Comparison of ENCODE assay signal across 9 mouse cellular contexts in the genomic region with DNA sequence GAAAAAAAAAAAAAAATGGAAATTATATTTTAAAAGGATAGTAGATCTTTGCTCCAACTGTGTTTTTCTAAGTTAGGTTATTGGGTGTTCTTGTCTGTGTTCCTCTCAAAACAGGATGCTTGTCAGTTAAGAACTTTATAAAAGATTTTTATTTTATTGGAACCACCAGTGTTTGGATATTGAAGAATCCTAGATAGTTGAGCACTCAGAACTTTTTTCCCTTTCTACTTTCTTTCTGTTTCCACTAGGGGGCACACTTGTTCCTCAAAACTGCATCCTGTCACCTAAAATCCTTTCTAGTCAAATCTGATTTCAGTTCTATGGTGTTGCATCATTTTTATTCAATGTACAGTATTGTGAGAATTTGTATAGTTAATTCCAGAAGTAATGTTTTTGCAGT. TPM values are rescaled to one million over a fixed set of nuclear protein-coding genes. Genes with fewer than 3 reads are reported as not detected.
DNase-seq lines count a peak whose midpoint lies in the region; ATAC-seq and TF ChIP-seq lines count a peak whose summit lies in the region.
"Had no signal": no experiment of that assay in that cellular context is flagged by ENCODE, and none has a peak within 500 bp of the region (broad histone marks: within the 10 kb centered on the region; RNA-seq: fewer than 3 reads in every experiment).

No protein-coding gene starts in this region.

- no peak for TF ChIP-seq POLR2A in brain, embryonic 14.5 days (IDR thresholded peaks at IDR 0.05; ENCODE audit: borderline replicate concordance, extremely low read depth, insufficient read depth, insufficient read length, poor library complexity, severe bottlenecking)

- H3K4me2 ChIP-seq in intestine, embryonic 16.5 days (ENCODE audit: low read depth, low read length) = no peak overlapping the region
- H3K4me2 ChIP-seq: midbrain, embryonic 15.5 days had no signal

- no peaks in the 10 kb centered on the region; the same call in 1 of the 2 replicates for H3K36me3 ChIP-seq in ES-E14 (ENCODE audit: control insufficient read depth, insufficient read depth, low read length, poor library complexity, severe bottlenecking)
- H3K36me3 ChIP-seq in intestine, embryonic 16.5 days (ENCODE audit: control insufficient read depth, insufficient read depth, low read length) = peaks cover 7% of the 10 kb centered on the region; the same call in 1 of the 2 replicates

- DNase-seq in left cerebral cortex, adult 2 months (ENCODE audit: extremely low spot score in 1 of 2, low spot score in 2 of 2) = no peak
- no peak for DNase-seq in left cerebral cortex, adult 8-10 months (ENCODE audit: low spot score in 2 of 2)
- DNase-seq in ES-E14 (ENCODE audit: low read depth, low spot score) = peak; percentile 24
- peak; percentile 45 for DNase-seq in brain, embryonic 14.5 days (ENCODE audit: low read depth)
- DNase-seq in testis, postnatal 10 days (ENCODE audit: low spot score) = no peak
- no peak for DNase-seq in neural tube, embryonic 10.5 days (ENCODE audit: extremely low spot score, low spot score)

- intact Hi-C loops in left cerebral cortex, adult 2 months (cut with DNase I) = no loop called here

- in situ Hi-C loops in ES-E14 (cut with MboI; ENCODE audit: low sequenced_read_pairs in 2 of 2, unreplicated experiment in 2 of 2) = no loop called here

- H3K4me1 ChIP-seq in ES-E14 (ENCODE audit: control insufficient read depth in 2 of 2, insufficient read depth in 2 of 2, low read length in 2 of 2, poor library complexity in 1 of 2) = no peaks in the 10 kb centered on the region
- no peaks in the 10 kb centered on the region for H3K4me1 ChIP-seq in intestine, embryonic 16.5 days (ENCODE audit: control insufficient read depth, insufficient read depth, low read length)
- H3K4me1 ChIP-seq: midbrain, embryonic 15.5 days had no signal

- TF ChIP-seq CTCF in left cerebral cortex, adult 2 months (IDR thresholded peaks at IDR 0.05) = peak; percentile 82
- no peak for TF ChIP-seq CTCF in brain, embryonic 14.5 days (IDR thresholded peaks at IDR 0.05; ENCODE audit: borderline replicate concordance, extremely low read depth, insufficient read depth, insufficient read length)

- no peaks in the 10 kb centered on the region for H3K9me3 ChIP-seq in ES-E14 (ENCODE audit: control insufficient read depth, insufficient read depth, low read depth, low read length)
- H3K9me3 ChIP-seq in intestine, embryonic 16.5 days (ENCODE audit: control insufficient read depth, low read length) = no peaks in the 10 kb centered on the region
- H3K9me3 ChIP-seq: midbrain, embryonic 15.5 days had no signal

- no peak overlapping the region for H3K27ac ChIP-seq in left cerebral cortex, adult 2 months
- H3K27ac ChIP-seq in ES-E14 (ENCODE audit: insufficient read depth, low read depth, low read length, poor library complexity, severe bottlenecking) = no peak overlapping the region
- H3K27ac ChIP-seq in intestine, embryonic 16.5 days (ENCODE audit: low read length) = no peak overlapping the region
- H3K27ac ChIP-seq: midbrain, embryonic 15.5 days had no signal

- 0 out of 2 replicates have a peak, but pooled peaks have one; percentile 47 for ATAC-seq in megakaryocyte, adult 5-6 weeks (ENCODE audit: poor library complexity, severe bottlenecking)
- ATAC-seq in intestine, embryonic 16.5 days = no peak
- ATAC-seq: midbrain, embryonic 15.5 days had no signal

- no peak overlapping the region for H3K4me3 ChIP-seq in left cerebral cortex, adult 2 months
- no peak overlapping the region for H3K4me3 ChIP-seq in ES-E14 (ENCODE audit: insufficient read depth in 1 of 2, low read depth in 1 of 2, low read length in 2 of 2, poor library complexity in 1 of 2, severe bottlenecking in 1 of 2)
- H3K4me3 ChIP-seq in intestine, embryonic 16.5 days (ENCODE audit: low read length) = no peak overlapping the region
- H3K4me3 ChIP-seq: midbrain, embryonic 15.5 days had no signal

- no peak overlapping the region for H3K9ac ChIP-seq in ES-E14 (ENCODE audit: insufficient read depth, low read depth, low read length, poor library complexity, severe bottlenecking)
- H3K9ac ChIP-seq in intestine, embryonic 16.5 days (ENCODE audit: low read depth, low read length) = no peak overlapping the region
- H3K9ac ChIP-seq: midbrain, embryonic 15.5 days had no signal

- H3K27me3 ChIP-seq in intestine, embryonic 16.5 days (replicated peaks; ENCODE audit: control insufficient read depth, insufficient read depth, low read length) = no peaks in the 10 kb centered on the region
- H3K27me3 ChIP-seq: midbrain, embryonic 15.5 days had no signal

TF ChIP-seq in ES-E14, 5 proteins besides CTCF, POLR2A, EP300 and RAD21:
- TF ChIP-seq MAFK (IDR thresholded peaks at IDR 0.05; ENCODE audit: insufficient read depth, low read depth, low read length) (no peak), HCFC1 (IDR thresholded peaks at IDR 0.05; ENCODE audit: borderline replicate concordance, insufficient read depth, low read length) (no peak), CHD2 (IDR thresholded peaks at IDR 0.05; ENCODE audit: low read depth, low read length) (no peak), ZNF384 (IDR thresholded peaks at IDR 0.05; ENCODE audit: low read depth, low read length) (peak; percentile 38; the same call in 1 of the 2 replicates), ZC3H11A (IDR thresholded peaks at IDR 0.05; ENCODE audit: borderline replicate concordance, low read depth, low read length) (no peak)

RNA-seq across cellular contexts. Expression of a gene that starts 51.5 kb away (rescaled TPM):
- 1 to 10 TPM; 5.1 to 7.2 TPM for total RNA-seq in left cerebral cortex, adult 2 months (2021)
- 10 to 100 TPM in 1 of 4 experiments, 1 to 10 TPM in 3; 8.1 to 13.8 (median 9.4) TPM for total RNA-seq in left cerebral cortex, adult 8-10 months (2022)
- 15.9 and 16.5 TPM in 2 replicates for total RNA-seq in ES-E14 (2012; rRNA removed)
- polyA plus RNA-seq in brain, embryonic 14.5 days (2012; rRNA removed) = 12.5 and 17.3 TPM in 2 replicates
- not detected in 2 replicates for total RNA-seq in megakaryocyte, adult 5-6 weeks (2015)
- 0.11 TPM in 1 of 2 replicates, not detected in the other for total RNA-seq in megakaryocyte, adult 5-6 weeks (2017)
- polyA plus RNA-seq in intestine, embryonic 16.5 days (2015; fragmentation: Nextera tagmentation; extraction: Ambion mirVana) = 6.8 and 6.9 TPM in 2 replicates

Comparison
In these comparisons a context has a peak if more than half of its experiments do, and no peak if none do; other contexts are left out.
1. DNase-seq: peak in ES-E14 (single experiment) and brain, embryonic 14.5 days (single experiment); none in left cerebral cortex, adult 2 months (0 of 2), left cerebral cortex, adult 8-10 months (0 of 2), testis, postnatal 10 days (single experiment) and neural tube, embryonic 10.5 days (single experiment).
2. RNA of a gene that starts 51.5 kb away (total RNA-seq): 15.9 to 16.5 TPM in ES-E14, 8.1 to 13.8 TPM in left cerebral cortex, adult 8-10 months and 5.1 to 7.2 TPM in left cerebral cortex, adult 2 months; 0.11 TPM in megakaryocyte, adult 5-6 weeks; every median in the first group is over 4 times any median in the second.